Mouse (Mus musculus) intestine, postnatal 0 days (tissue): ENCODE measurements around the gene Fam71a. TPM values are rescaled to one million over a fixed set of nuclear protein-coding genes. Genes with fewer than 3 reads are reported as not detected.

Source experiments
- ATAC-seq: fragments of 200-750 bp; cut with Nextera tagmentation; 2 replicates; pipeline ENCODE4 v1.8.0; 2017; ENCODE audit warnings: mild to moderate bottlenecking, moderate TSS enrichment, moderate library complexity
- H3K27ac ChIP-seq: fragments of 300-500 bp; sonication (generic); 2 replicates; pipeline ENCODE4 v1.5.1; 2014; ENCODE audit warnings: mild to moderate bottlenecking, low read depth, low read length, moderate library complexity
- H3K27me3 ChIP-seq: fragments of 300-500 bp; sonication (generic); replicated peaks from 2 replicates; pipeline ENCODE4 v1.6.1; 2014; ENCODE audit warnings: low read length, mixed read lengths; ENCODE audit not compliant: control insufficient read depth, insufficient read depth
- H3K36me3 ChIP-seq: fragments of 300-500 bp; sonication (generic); 2 replicates; pipeline ENCODE4 v1.6.1; 2014; ENCODE audit warnings: mild to moderate bottlenecking, moderate library complexity; ENCODE audit not compliant: control insufficient read depth, insufficient read depth
- H3K4me1 ChIP-seq: fragments of 300-500 bp; sonication (generic); replicated peaks from 2 replicates; pipeline ENCODE4 v1.6.1; 2014; ENCODE audit warnings: antibody characterized with exemption, low read length, mixed read lengths; ENCODE audit not compliant: control insufficient read depth, insufficient read depth
- H3K4me2 ChIP-seq: fragments of 300-500 bp; sonication (generic); replicated peaks from 2 replicates; pipeline ENCODE4 v1.6.1; 2014; ENCODE audit warnings: low read depth, mild to moderate bottlenecking, moderate library complexity
- H3K4me3 ChIP-seq: fragments of 300-500 bp; sonication (generic); 2 replicates; pipeline ENCODE4 v1.5.1; 2014; ENCODE audit warnings: low read depth, low read length
- H3K9ac ChIP-seq: fragments of 300-500 bp; sonication (generic); 2 replicates; pipeline ENCODE4 v1.6.1; 2014; ENCODE audit warnings: mild to moderate bottlenecking, low read depth, low read length
- H3K9me3 ChIP-seq: fragments of 300-500 bp; sonication (generic); 2 replicates; pipeline ENCODE4 v1.6.1; 2016; ENCODE audit warnings: mixed run types; ENCODE audit not compliant: control insufficient read depth
- CTCF ChIP-seq: sonication (generic); IDR thresholded peaks from 2 replicates; pipeline ENCODE4 v1.5.1; 2016; ENCODE audit warnings: low read depth, mild to moderate bottlenecking, control low read depth, antibody characterized with exemption, moderate library complexity
- WGBS: fragments of 180-500 bp; shearing (Covaris S2); extraction: QIAGEN DNeasy Blood & Tissue Kit; methylation state at CpG from one replicate; pipeline ENCODE4 v1.1.7; 2014; 5-methylcytosine and 5-hydroxymethylcytosine counted together
- polyA plus RNA-seq: library from polyadenylated mRNA; unstranded; fragments of >200 nt; fragmentation: Nextera tagmentation; extraction: Ambion mirVana; gene quantifications from 2 replicates; pipeline ENCODE4 v1.2.1, GENCODE M21; 2015

Fam71a gene
- polyA plus RNA-seq, 1 experiment from 2014 or later, result not detected

GRCm38 (mm10) chr1:191178511-191179188, 14.0 kb upstream of the Fam71a start:
- no peak overlapping the region for H3K4me3 ChIP-seq
- 26% methylated on average over 15 of the region's 15 CpGs for WGBS
- H3K36me3 ChIP-seq, result no peaks in the 10 kb centered on the region
- H3K9ac ChIP-seq, result no peak overlapping the region
- no peaks in the 10 kb centered on the region for H3K9me3 ChIP-seq
- ATAC-seq, result no peak
- H3K4me2 ChIP-seq, result peak overlapping the region; percentile 43
- no peak overlapping the region for H3K27ac ChIP-seq
- TF ChIP-seq CTCF, result no peak
- no peaks in the 10 kb centered on the region for H3K27me3 ChIP-seq
- peaks cover 23% of the 10 kb centered on the region for H3K4me1 ChIP-seq

- Histone ChIP-seq H3K9me3 (no peaks in the 10 kb centered on the region), H3K4me1 (peaks cover 23% of the 10 kb centered on the region), H3K36me3 (0 out of 2 replicates have a peak, but pooled peaks cover 2% of the 10 kb centered on the region), H3K27ac (no peak overlapping the region), H3K9ac (no peak overlapping the region), H3K4me2 (no peak overlapping the region), H3K27me3 (no peaks in the 10 kb centered on the region), H3K4me3 (no peak overlapping the region)
- 54% methylated on average over 7 of the region's 7 CpGs for WGBS
- no peak for TF ChIP-seq CTCF
- peak; percentile 32; the same call in 1 of the 2 replicates for ATAC-seq
These were observed 12.3 kb upstream of the Fam71a start for GRCm38 (mm10) chr1:191176887-191177286.

- Histone ChIP-seq H3K9ac (no peak overlapping the region), H3K4me2 (no peak overlapping the region), H3K4me3 (no peak overlapping the region), H3K9me3 (no peaks in the 10 kb centered on the region), H3K27me3 (no peaks in the 10 kb centered on the region), H3K36me3 (peaks cover 13% of the 10 kb centered on the region; the same call in 1 of the 2 replicates), H3K27ac (no peak overlapping the region), H3K4me1 (no peaks in the 10 kb centered on the region)
- 13% methylated on average over 6 of the region's 6 CpGs for WGBS
- TF ChIP-seq CTCF, result peak; percentile 78
- ATAC-seq, result no peak
These were observed 7.9 kb upstream of the Fam71a start for GRCm38 (mm10) chr1:191172487-191172886.

- Histone ChIP-seq H3K36me3 (peaks cover 13% of the 10 kb centered on the region; the same call in 1 of the 2 replicates), H3K9ac (no peak overlapping the region), H3K4me3 (no peak overlapping the region), H3K27me3 (no peaks in the 10 kb centered on the region), H3K9me3 (no peaks in the 10 kb centered on the region), H3K4me1 (no peaks in the 10 kb centered on the region), H3K27ac (no peak overlapping the region), H3K4me2 (no peak overlapping the region)
- peak; percentile 56 for ATAC-seq
- TF ChIP-seq CTCF, result no peak
- 50% methylated on average over 2 of the region's 2 CpGs for WGBS
These were observed 5.8 kb upstream of the Fam71a start for GRCm38 (mm10) chr1:191170444-191170843.

- H3K9me3 ChIP-seq, result no peaks in the 10 kb centered on the region
- no peak overlapping the region for H3K9ac ChIP-seq
- no peak for TF ChIP-seq CTCF
- H3K4me3 ChIP-seq, result no peak overlapping the region
- no peak for ATAC-seq
- H3K4me1 ChIP-seq, result no peaks in the 10 kb centered on the region
- H3K27ac ChIP-seq, result no peak overlapping the region
- 67% methylated on average over 4 of the region's 4 CpGs for WGBS
- H3K4me2 ChIP-seq, result no peak overlapping the region
- H3K27me3 ChIP-seq, result no peaks in the 10 kb centered on the region
- peaks cover 4% of the 10 kb centered on the region; the same call in 1 of the 2 replicates for H3K36me3 ChIP-seq
These were observed 1.6 kb upstream of the Fam71a start for GRCm38 (mm10) chr1:191166189-191166588.

GRCm38 (mm10) chr1:191154314-191154713, 10.3 kb downstream of the Fam71a start:
- H3K36me3 ChIP-seq, result no peaks in the 10 kb centered on the region
- TF ChIP-seq CTCF, result no peak
- no peak overlapping the region for H3K4me3 ChIP-seq
- no peak overlapping the region for H3K4me2 ChIP-seq
- no peak for ATAC-seq
- no peaks in the 10 kb centered on the region for H3K27me3 ChIP-seq
- no peak overlapping the region for H3K9ac ChIP-seq
- H3K9me3 ChIP-seq, result 0 out of 2 replicates have a peak, but pooled peaks cover 4% of the 10 kb centered on the region
- H3K4me1 ChIP-seq, result no peaks in the 10 kb centered on the region; the same call in 1 of the 2 replicates
- H3K27ac ChIP-seq, result no peak overlapping the region
- 31% methylated on average over 3 of the region's 3 CpGs for WGBS
